Mouse (Mus musculus) heart, embryonic 14.5 days (tissue): ENCODE results near the gene Emcn. TPM values are rescaled to one million over a fixed set of nuclear protein-coding genes. Genes with fewer than 3 reads are reported as not detected.

ENCODE experiments used
- ATAC-seq: fragments of 200-750 bp; cut with Nextera tagmentation; 2 replicates; pipeline ENCODE4 v1.8.0; 2017; ENCODE audit warnings: low read depth, moderate TSS enrichment; ENCODE audit not compliant: insufficient number of reproducible peaks, insufficient read depth, low FRiP score
- H3K27ac ChIP-seq, 2 experiments: fragments of 200-500 bp in 1 of 2; fragments of 300-500 bp in 1 of 2; sonication (generic) in 1 of 2; replicated peaks in 1 of 2; 2 replicates each; pipeline ENCODE4 v1.5.1; 2012 to 2014; ENCODE audit warnings: low read depth in 2 of 2, low read length in 2 of 2, control low read depth in 1 of 2, mild to moderate bottlenecking in 1 of 2, mixed read lengths in 1 of 2; ENCODE audit not compliant: control insufficient read depth in 1 of 2, insufficient read depth in 1 of 2
- H3K27me3 ChIP-seq: fragments of 300-500 bp; sonication (generic); 2 replicates; pipeline ENCODE4 v1.6.1; 2014; ENCODE audit warnings: mild to moderate bottlenecking, low read length, control low read depth; ENCODE audit not compliant: control insufficient read depth, insufficient read depth
- H3K36me3 ChIP-seq: fragments of 300-500 bp; sonication (generic); 2 replicates; pipeline ENCODE4 v1.6.1; 2014; ENCODE audit warnings: mild to moderate bottlenecking, control low read depth, low read length, mixed read lengths; ENCODE audit not compliant: control insufficient read depth, insufficient read depth
- H3K4me1 ChIP-seq, 2 experiments: fragments of 200-500 bp in 1 of 2; fragments of 300-500 bp in 1 of 2; sonication (generic) in 1 of 2; 2 replicates each; pipeline ENCODE4 v1.6.1; 2012 to 2014; ENCODE audit warnings: low read length in 2 of 2, control low read depth in 1 of 2, mixed read lengths in 1 of 2; ENCODE audit not compliant: control insufficient read depth in 2 of 2, insufficient read depth in 2 of 2
- H3K4me2 ChIP-seq: fragments of 300-500 bp; sonication (generic); 2 replicates; pipeline ENCODE4 v1.6.1; 2014; ENCODE audit warnings: mild to moderate bottlenecking, low read length
- H3K4me3 ChIP-seq, 2 experiments: fragments of 200-500 bp in 1 of 2; fragments of 300-500 bp in 1 of 2; sonication (generic) in 1 of 2; 2 replicates each; pipeline ENCODE4 v1.5.1; 2012 to 2014; ENCODE audit warnings: low read length in 2 of 2, mild to moderate bottlenecking in 2 of 2, control low read depth in 1 of 2, low read depth in 1 of 2, moderate library complexity in 1 of 2; ENCODE audit not compliant: control insufficient read depth in 1 of 2, insufficient read depth in 1 of 2
- H3K9ac ChIP-seq: fragments of 300-500 bp; sonication (generic); 2 replicates; pipeline ENCODE4 v1.6.1; 2014; ENCODE audit warnings: mild to moderate bottlenecking, low read length
- H3K9me3 ChIP-seq: fragments of 300-500 bp; sonication (generic); 2 replicates; pipeline ENCODE4 v1.6.1; 2016; ENCODE audit warnings: low read length, control low read depth; ENCODE audit not compliant: control insufficient read depth
- WGBS: fragments of 180-500 bp; shearing (Covaris S2); extraction: QIAGEN DNeasy Blood & Tissue Kit; methylation state at CpG from one replicate; pipeline ENCODE4 v1.1.7; 2014; 5-methylcytosine and 5-hydroxymethylcytosine counted together
- polyA plus RNA-seq: library from polyadenylated mRNA; unstranded; fragments of >200 nt; fragmentation: Nextera tagmentation; extraction: Ambion mirVana; gene quantifications from 2 replicates; pipeline ENCODE4 v1.2.1, GENCODE M21; 2014

Gene Emcn
- polyA plus RNA-seq, 1 experiment from 2014 or later, result 71.8 TPM

- Histone ChIP-seq H3K36me3 (no peaks in the 10 kb centered on the region), H3K4me1 (no peaks in the 10 kb centered on the region), H3K9ac (no peak overlapping the region), H3K4me2 (0 out of 2 replicates have a peak overlapping the region, but pooled peaks have one; percentile 9), H3K4me3 (no peak overlapping the region), H3K27ac (peak overlapping the region in 1 of 2 experiments; percentile 44; a peak in 1 of 4 replicates), H3K9me3 (no peaks in the 10 kb centered on the region), H3K27me3 (no peaks in the 10 kb centered on the region)
- ATAC-seq, result no peak
- 58% methylated on average over 11 of the region's 11 CpGs for WGBS
Measured at GRCm38 (mm10) chr3:137395588-137395987, 54.7 kb downstream of the Emcn start.

- no peak overlapping the region for H3K4me3 ChIP-seq
- ATAC-seq, result no peak
- no peaks in the 10 kb centered on the region for H3K9me3 ChIP-seq
- H3K27ac ChIP-seq, result no peak overlapping the region
- no peaks in the 10 kb centered on the region for H3K36me3 ChIP-seq
- H3K9ac ChIP-seq, result no peak overlapping the region
- peaks cover 0 to 4% of the 10 kb centered on the region in 2 experiments; a peak in 1 of 4 replicates for H3K4me1 ChIP-seq
- H3K27me3 ChIP-seq, result no peaks in the 10 kb centered on the region
- H3K4me2 ChIP-seq, result no peak overlapping the region
- WGBS, result 58% methylated on average over 5 of the region's 5 CpGs
Measured at GRCm38 (mm10) chr3:137415451-137416086, 74.7 kb downstream of the Emcn start.

DNA sequence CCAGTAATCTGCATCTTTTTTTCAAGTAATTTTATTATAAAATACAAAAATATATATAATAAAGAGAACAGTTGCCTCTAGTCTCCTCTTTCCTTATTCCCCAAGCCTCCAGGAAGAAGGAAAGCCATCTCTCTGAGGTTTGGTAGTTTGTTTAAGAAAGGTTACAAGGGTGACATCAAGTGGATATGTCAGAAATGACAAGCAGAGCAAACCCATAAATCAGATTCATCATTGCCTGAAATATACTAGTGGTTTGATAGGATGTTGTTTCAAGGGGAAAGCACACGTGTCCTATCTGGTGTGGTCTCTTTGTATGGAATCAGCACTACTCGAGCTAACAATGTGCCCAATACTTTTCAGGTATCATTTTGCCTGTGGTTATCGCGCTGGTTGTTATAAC, 77.8 kb downstream of the Emcn start:
- no peaks in the 10 kb centered on the region for H3K36me3 ChIP-seq
- peaks cover 0 to 4% of the 10 kb centered on the region in 2 experiments; a peak in 1 of 4 replicates for H3K4me1 ChIP-seq
- H3K27ac ChIP-seq, result no peak overlapping the region
- WGBS, result 55% methylated on average over 4 of the region's 4 CpGs
- no peak overlapping the region for H3K9ac ChIP-seq
- no peak overlapping the region for H3K4me3 ChIP-seq
- H3K9me3 ChIP-seq, result no peaks in the 10 kb centered on the region
- H3K27me3 ChIP-seq, result no peaks in the 10 kb centered on the region
- H3K4me2 ChIP-seq, result no peak overlapping the region
- ATAC-seq, result no peak

GRCm38 (mm10) chr3:137429516-137429915, 88.6 kb downstream of the Emcn start:
- 89% methylated on average over 6 of the region's 6 CpGs for WGBS

DNA sequence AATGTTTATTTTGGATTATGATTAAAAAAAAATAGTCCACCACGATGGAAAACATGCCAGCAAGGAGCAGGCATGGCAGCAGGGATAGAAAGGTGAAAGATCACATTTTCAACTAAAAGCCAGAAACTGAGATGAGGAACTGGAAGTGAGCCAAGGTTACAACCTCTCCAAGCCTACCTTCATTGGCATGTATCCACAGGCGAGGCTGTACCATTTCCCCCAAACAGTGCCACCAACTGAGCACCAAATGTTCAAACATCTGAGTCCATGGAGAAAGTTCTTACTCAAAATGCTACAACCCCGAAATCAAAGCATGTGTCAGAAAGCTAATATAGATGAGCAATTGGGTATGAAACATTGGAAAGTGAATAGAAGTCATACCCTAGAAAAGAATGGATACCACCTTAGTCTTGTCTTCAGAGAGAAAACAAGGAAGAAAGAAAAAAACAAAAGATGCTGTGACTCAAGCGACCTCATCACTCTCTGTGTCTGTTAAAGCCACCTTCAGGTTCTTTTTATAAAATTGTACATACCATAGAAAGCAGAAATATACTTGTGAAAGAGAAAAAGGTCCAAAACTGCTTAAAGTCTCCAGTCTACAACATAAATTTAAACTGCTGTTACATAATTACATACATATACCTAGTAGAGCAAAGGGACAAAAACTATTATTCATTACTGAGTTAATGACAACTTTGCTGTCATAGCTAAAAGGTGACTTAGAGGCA, 124.2 kb downstream of the Emcn start:
- Histone ChIP-seq H3K9me3 (no peaks in the 10 kb centered on the region), H3K36me3 (no peaks in the 10 kb centered on the region), H3K27ac (no peak overlapping the region), H3K9ac (no peak overlapping the region), H3K4me1 (no peaks in the 10 kb centered on the region), H3K27me3 (no peaks in the 10 kb centered on the region), H3K4me2 (no peak overlapping the region), H3K4me3 (no peak overlapping the region)
- no peak for ATAC-seq
- whole genome bisulfite sequencing, result 59% methylated on average over 4 of the region's 4 CpGs

More at GRCm38 (mm10) chr3:137429516-137429915, 88.6 kb downstream of the Emcn start:
- no peak for ATAC-seq
- H3K27me3 ChIP-seq, result no peaks in the 10 kb centered on the region
- H3K27ac ChIP-seq, result no peak overlapping the region
- no peaks in the 10 kb centered on the region for H3K9me3 ChIP-seq
- H3K4me2 ChIP-seq, result no peak overlapping the region
- H3K4me1 ChIP-seq, result no peaks in the 10 kb centered on the region
- H3K36me3 ChIP-seq, result 0 out of 2 replicates have a peak, but pooled peaks cover 3% of the 10 kb centered on the region
- no peak overlapping the region for H3K4me3 ChIP-seq
- H3K9ac ChIP-seq, result no peak overlapping the region

GRCm38 (mm10) chr3:137465953-137466352, 125.1 kb downstream of the Emcn start:
- WGBS, result 50% methylated on average over 4 of the region's 4 CpGs
- H3K4me2 ChIP-seq, result no peak overlapping the region
- H3K4me3 ChIP-seq, result no peak overlapping the region
- no peak for ATAC-seq
- H3K27ac ChIP-seq, result no peak overlapping the region
- no peaks in the 10 kb centered on the region for H3K4me1 ChIP-seq
- H3K9me3 ChIP-seq, result no peaks in the 10 kb centered on the region
- no peaks in the 10 kb centered on the region for H3K27me3 ChIP-seq
- H3K36me3 ChIP-seq, result no peaks in the 10 kb centered on the region
- no peak overlapping the region for H3K9ac ChIP-seq

- no peaks in the 10 kb centered on the region for H3K9me3 ChIP-seq
- no peak overlapping the region for H3K27ac ChIP-seq
- no peaks in the 10 kb centered on the region for H3K36me3 ChIP-seq
- no peaks in the 10 kb centered on the region for H3K27me3 ChIP-seq
- no peak overlapping the region for H3K4me2 ChIP-seq
- no peak overlapping the region for H3K4me3 ChIP-seq
- 80% methylated on average over 4 of the region's 4 CpGs for WGBS
- H3K4me1 ChIP-seq, result no peaks in the 10 kb centered on the region
- no peak for ATAC-seq
- H3K9ac ChIP-seq, result no peak overlapping the region
Measured at GRCm38 (mm10) chr3:137466766-137467165, 125.9 kb downstream of the Emcn start.
